Mouse (Mus musculus) hematopoietic stem cell, adult 5-6 weeks (primary cell): ENCODE data around the gene Sh3d19. TPM values are rescaled to one million over a fixed set of nuclear protein-coding genes. Genes with fewer than 3 reads are reported as not detected.

Experiments used
- ATAC-seq, 2 experiments: fragments of 125-278 bp in 1 of 2; replicated peaks in 1 of 2; 2 replicates each; pipeline ENCODE4 v1.8.0; 2016 to 2017; ENCODE audit warnings: inconsistent platforms in 2 of 2, mild to moderate bottlenecking in 2 of 2, moderate number of reproducible peaks in 2 of 2, low read depth in 1 of 2, moderate TSS enrichment in 1 of 2; ENCODE audit not compliant: low FRiP score in 2 of 2, poor library complexity in 2 of 2, severe bottlenecking in 2 of 2, insufficient read depth in 1 of 2, low TSS enrichment in 1 of 2
- total RNA-seq: library from RNA; stranded (forward); fragments of 172-1452, 232-1000 nt; gene quantifications from 2 replicates; pipeline ENCODE4 v1.2.3, GENCODE M21; 2017

Sh3d19 gene
- total RNA-seq, 1 experiment from 2014 or later, result 3.3 TPM

DNA sequence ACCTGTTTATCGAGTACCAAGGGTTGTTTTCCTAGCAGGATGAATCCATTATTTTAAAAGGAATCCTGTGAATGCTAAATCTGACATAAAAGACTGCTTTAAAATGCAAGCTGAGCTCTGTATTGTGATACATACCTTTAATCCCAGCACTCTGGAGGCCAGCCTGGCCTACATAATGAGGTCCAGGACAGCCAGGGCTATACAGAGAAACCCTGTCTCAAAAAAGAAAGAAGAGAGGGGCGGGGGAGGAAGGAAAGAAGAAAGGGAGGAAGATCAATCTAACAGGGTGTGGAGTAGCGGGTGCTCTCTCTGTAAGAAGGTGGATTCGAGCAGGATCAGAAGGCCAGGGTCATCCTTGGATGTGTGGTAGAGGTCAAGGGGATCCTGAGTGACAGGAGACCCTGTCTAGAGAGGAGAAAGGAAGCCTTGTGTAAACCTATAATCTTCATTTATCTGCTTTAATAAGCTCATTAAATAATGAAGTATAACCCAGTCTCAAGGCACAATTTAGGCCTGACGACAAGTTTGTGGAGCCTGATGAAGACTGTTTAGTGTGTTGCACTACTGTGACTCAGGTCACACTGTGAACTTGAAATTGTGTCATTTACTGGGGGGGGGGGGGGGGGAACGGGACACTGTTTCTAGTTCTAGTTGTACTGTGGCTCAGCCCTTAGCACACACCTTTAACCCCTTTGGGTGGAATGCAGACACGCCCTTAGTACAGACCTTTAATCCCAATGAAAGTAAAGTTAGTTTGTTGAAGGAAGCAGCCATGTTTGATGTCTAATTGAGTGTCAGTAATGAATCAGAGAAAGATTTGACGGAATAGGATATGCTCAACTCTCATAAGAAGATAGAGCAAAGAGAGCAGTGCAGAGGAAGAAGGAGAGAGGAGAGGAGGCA is 137.0 kb downstream of the Sh3d19 start:
- ATAC-seq, result no peak

DNA sequence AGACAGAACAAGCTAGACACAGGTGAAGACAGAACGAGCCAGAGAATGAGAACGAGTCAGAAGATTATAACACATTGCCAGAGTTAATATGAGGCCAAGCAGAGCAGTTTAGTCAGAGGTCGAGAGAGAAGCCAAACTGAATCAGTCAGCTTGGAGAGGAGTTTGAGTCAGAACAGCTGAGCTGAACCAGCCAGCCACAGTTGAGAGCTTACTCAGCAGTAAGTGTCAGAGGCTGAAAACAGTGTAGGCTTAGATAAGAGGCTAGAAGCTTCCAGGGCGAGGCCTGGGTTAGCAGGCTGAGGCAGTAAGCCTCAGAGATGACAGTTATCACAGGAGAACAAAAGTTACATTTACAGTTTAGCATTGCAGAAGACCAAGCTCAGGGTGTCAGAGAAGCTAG is 137.7 kb downstream of the Sh3d19 start:
- no peak for ATAC-seq

DNA sequence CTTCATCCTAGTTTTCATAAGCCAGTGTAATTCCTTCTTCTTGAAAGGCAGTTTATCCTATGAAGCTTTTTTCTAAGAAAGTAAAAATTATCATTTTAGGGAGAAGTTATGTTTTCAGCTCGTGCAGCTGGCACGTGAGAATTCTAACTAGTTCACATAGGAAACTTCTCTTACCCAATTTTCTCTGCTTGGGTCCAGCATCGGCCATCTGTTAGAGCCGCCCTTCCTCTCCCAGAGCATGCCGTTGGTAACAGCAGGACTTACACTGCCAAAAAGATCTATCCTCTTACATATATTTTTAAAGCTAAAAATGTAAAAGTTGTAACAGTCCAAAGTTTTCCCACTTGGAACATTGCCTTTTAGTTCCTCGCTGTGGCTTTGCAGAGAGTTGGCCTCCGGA is 138.2 kb downstream of the Sh3d19 start:
- ATAC-seq, result no peak

DNA sequence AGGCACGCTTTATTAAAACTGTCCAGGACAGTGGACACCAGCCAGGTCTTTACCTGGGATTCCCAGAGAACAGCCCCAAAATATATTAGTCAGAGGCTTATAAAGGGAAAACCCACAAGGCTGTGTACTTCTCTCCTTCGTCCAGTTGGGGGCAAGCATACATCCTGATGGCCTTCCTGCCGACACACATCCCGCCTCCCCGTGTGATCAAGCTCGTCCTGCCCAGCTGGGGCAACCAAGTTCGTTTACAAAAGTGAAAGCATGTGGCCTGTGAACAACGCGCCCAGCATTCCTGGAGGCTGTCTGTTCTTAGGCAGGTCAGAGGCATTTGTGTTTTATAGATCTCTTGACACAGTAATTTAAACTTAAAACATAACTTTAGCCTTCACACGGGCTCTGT is 139.2 kb downstream of the Sh3d19 start:
- ATAC-seq, result peak; percentile 97

DNA sequence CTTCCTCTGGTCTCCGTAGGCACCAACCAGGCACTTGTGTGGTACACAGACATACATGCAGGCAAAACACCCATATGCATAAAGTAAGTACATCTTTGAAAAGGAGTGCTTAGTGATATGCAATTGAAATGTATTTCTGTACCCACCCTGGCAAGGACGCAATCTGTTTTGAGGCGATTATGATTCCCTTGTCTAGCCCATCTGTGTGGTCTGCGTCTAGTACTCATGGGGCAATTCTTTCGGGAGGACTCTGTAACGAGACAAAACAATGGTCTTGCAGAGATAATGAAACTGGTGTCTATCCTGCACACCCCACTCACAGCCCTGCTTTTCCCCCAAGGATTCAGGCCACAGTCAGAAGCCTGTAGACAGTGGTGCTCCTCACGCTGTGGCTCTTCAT is 141.9 kb downstream of the Sh3d19 start:
- ATAC-seq, result no peak

DNA sequence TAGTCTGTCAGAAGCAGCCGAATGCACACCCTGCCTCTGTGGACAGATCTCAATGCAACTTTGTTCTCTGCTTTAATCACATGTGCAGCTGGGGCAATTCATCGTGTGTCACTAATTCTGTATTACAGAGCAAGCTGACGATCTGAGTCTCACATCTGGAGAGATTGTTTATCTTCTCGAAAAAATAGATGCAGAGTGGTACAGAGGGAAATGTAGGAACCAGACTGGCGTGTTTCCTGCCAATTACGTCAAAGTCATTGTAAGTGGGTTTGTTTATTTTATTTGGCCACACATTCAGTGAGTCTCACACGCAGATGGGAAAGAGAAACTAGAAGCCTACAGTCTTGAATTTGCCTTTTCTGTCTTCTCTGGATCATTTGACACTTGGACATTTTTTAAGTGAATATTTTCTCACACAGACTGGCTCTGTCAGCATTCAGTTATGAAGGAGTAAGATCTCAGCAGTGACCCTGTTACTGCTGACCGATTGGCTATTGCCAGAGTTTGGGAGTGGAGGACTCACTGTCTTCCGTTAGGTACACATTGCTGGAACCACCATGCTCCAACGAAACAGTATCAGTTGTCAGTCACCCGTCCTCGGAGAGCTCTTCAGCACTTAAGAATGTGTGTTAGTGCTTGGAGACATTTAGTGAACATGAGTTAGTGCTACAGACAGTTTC is 143.9 kb downstream of the Sh3d19 start:
- ATAC-seq, result peak in 1 of 2 experiments; percentile 34; a peak in 1 of 4 replicates

DNA sequence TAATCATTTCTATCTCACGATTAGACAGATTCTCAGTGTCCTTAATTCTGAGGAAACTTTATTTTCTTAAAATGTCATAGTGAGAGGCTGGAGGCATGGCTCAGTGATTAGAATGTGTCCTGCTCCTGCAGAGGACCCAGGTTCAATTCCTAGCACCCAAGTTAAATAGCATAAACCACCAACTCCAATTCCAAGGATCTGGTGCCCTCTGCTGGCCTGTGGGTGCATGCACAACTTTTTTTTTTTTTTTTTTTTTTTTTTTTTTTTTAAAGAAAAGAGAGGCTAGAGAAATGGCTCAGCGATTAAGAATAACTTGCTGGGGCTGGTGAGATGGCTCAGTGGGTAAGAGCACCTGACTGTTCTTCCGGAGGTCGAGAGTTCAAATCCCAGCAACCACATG is 146.0 kb downstream of the Sh3d19 start:
- no peak for ATAC-seq

DNA sequence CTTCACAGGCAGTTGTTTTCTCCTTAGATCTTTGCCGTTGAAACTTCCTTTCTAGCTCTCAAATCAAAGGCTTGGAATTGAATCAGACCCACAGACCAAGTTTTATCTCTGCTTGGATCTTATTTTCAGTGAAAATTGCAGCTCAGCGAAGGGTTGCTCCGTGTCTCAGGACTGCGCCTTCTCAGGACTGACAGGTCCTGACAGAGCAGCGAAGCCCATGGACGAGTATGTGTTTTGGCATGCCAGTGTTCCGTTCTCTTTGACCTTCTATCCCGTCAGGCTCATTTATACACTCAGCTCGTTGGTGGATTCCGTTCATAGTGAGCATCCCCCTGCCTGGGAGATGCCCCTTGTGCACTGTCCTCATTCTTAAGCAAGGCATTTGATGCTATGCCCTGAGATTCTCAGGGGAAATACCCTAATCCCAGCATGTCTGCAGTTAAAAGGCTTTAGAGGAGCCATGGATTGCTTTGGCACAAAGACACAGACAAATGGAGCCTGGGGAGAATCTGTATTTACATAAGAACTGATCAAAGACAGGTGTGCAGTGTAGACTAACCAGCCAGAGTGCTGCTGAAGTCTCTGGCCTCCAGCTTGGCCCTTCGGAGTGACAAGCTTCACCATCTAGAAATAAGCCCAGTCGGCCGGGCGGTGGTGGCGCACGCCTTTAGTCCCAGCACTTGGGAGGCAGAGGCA is 148.5 kb downstream of the Sh3d19 start:
- ATAC-seq, result no peak

DNA sequence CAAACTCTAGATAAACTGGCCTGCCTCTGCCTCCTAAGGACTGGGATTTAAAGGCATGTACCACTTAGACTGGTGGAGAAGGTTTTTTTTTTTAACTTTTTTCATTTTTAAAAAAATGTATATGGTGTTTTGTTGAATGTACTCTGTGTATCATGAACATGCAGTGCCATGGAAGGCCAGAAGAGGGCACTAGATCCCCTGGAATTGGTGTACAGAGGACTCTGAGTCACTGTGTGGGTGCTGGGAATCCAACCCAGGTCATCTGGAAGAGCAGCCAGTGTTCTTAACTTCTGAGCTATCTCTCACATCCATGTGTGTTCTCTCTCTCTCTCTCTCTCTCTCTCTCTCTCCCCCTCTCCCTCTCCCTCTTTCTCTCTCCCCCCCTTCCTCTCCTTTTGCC is 151.2 kb downstream of the Sh3d19 start:
- ATAC-seq, result no peak

DNA sequence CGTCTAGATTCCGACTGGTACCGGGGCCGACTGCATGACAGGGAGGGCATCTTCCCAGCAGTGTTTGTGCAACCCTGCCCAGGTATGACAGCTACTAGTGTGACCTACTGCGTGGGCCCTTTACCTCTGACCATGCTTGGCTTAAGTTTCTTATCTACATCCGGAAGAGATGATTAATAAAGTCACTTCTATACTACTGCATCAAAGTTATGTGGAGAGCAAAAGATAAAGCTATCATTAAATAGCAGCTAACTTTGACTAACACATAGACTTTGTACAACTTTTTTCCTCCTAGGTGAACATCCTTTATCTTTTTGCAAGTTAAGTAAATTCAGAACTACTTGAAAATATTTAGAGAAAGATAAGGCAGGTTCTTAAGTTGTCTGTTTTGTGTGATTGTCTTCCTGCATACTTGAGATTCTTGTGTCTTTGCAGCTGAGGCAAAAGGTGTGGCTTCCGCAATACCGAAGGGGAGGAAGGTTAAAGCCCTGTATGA is 152.4 kb downstream of the Sh3d19 start:
- no peak for ATAC-seq

DNA sequence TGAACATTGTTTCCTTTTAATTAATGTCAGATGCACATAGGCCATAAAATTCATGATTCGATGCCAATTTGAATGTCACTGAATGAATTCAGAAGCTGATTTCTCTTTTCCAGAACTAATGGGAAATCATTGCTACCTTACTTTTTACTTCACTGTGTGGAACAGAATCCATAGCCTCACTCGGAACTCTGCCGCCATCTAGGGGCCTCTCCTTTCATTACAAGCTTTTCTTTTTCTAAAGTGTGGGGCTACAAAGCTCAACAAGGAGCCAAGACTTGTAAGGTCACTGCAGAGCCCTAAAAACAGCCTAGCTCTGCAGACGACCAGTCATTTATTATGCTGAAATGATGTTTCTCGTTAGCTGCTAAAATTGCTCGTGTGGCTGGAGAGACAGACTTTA is 158.8 kb downstream of the Sh3d19 start:
- ATAC-seq, result peak; percentile 62 to 71; a peak in 3 of 4 replicates

DNA sequence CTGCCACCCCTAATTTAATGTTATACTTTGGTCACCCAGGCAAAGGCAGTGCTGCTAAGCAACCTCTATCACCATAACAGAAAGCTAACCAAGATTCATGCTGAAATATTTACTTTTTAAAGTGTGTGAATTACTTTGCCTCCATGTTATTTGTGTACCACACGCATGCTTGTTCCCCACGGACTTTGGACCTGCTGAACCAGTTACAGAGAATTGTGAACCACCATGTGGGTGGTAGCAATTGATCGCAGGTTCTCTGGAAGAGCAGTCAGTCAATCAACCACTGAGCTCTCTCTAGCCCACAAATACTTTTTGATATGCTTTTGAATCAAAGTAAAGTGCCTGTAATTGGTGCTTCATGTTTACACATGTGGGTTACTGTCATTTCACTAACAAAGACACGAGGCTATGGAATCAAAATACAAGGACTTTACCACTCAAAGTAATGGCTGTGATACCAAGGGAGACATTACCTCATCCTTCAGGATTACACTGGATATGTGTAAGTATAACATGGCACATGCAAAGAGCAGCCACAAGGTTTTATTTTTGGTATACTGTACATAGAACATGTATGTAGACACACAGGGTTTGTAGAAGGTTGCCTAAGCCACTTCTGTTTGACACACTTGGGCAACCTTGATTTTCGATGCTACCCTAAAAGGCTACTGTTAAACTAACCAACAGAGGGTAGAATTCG is 164.2 kb downstream of the Sh3d19 start:
- ATAC-seq, result no peak

DNA sequence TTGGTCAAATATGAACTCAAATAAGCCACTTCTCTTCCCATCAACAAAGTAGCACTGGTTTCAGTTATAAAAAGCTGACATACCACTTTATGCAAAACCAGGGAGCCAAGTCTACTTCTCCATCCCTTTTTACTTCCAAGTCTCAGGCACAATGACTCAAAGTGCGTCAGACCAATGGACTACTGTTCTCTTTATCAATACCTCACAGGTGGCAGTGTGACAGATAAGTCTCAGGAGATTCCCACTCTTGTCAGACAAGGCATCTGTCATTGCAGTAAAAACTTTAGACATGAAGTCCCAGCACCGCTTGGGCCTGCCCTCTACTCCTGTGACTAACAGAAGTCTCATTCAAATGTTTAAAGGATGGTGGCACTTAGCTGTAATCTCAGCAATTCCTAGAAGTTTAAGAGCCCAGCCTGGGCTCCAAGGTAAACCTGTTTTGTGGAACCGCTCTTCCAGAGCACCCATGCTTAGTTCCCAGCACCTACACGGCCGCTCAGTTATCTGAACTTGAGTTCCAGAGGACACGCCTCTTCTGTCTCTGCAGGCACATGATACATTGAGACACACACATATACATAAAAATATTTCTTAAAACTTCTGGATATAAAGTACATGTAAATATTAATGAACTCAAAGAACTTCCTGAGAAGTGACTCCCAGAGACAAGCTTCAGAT is 165.1 kb downstream of the Sh3d19 start:
- ATAC-seq, result no peak

DNA sequence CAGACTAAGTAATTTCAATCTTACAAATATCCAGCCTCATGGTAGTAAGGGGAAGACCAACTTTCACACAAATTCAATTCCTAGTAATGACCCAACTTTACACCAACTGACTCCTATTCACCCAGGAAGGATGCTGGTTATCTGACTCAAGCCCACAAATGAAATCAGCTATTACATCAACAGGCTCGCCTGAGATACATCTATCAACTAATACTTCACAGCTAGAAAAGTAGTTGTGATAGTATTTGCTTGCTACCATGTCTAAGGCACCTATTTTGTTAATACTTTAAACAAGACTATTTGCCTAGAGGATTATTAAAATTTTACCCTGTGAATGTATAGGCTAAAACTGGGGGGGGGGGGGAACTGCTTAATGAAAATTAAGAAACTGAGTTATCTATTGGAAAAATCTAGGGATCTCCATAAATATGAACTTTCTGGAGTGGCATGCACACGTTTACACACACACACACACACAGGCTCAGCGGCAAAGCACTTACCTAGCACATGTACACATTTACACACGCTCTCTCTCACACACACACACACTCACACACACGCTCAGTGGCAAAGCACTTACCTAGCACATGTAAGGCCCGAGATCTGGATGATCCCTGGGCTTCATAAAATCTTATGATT is 166.1 kb downstream of the Sh3d19 start:
- no peak for ATAC-seq

DNA sequence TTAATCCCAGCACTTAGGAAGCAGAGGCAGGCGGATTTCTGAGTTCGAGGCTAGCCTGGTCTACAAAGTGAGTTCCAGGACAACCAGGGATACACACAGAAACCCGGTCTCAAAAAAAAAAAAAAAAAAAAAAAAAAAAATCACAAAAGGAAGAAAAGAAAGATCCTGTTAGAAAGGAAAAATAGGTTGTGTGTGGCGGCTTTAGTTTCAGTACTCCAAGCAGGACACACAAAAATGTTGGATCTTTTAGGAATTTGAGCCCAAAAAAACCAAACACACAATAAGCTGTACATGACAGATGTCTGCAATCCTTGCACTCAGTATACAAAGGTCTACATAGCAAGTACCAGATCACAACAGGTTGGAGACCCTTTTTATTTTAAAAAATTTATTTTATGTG is 168.8 kb downstream of the Sh3d19 start:
- no peak for ATAC-seq

DNA sequence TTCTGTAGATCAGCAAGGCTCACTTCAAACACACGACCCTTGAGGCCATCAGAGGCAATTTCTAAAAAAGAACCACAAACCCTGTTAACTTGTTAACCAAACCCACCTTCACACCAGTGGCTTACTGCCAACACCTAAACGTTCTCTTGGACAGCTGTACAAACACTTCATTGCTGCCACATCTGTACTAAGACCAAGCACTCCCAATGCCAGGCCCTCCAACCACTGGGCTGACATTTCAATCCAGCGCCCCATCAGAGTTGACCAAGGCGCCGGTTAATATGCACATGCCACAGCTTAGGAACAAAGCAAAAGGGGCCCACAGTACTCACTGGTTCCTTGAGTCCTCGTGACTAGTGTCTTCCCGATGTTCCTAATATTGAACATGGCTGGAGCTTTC is 170.5 kb downstream of the Sh3d19 start:
- no peak for ATAC-seq
